Mouse (Mus musculus) intestine, postnatal 0 days (tissue): ENCODE results near the gene Map2k2. TPM values are rescaled to one million over a fixed set of nuclear protein-coding genes. Genes with fewer than 3 reads are reported as not detected.
A peak's percentile ranks its signal among the peaks of the same experiment; 100 is the strongest.

Experiments
- ATAC-seq: fragments of 200-750 bp; cut with Nextera tagmentation; 2 replicates; pipeline ENCODE4 v1.8.0; 2017; ENCODE audit warnings: mild to moderate bottlenecking, moderate TSS enrichment, moderate library complexity
- H3K27ac ChIP-seq: fragments of 300-500 bp; sonication (generic); 2 replicates; pipeline ENCODE4 v1.5.1; 2014; ENCODE audit warnings: mild to moderate bottlenecking, low read depth, low read length, moderate library complexity
- H3K27me3 ChIP-seq: fragments of 300-500 bp; sonication (generic); replicated peaks from 2 replicates; pipeline ENCODE4 v1.6.1; 2014; ENCODE audit warnings: low read length, mixed read lengths; ENCODE audit not compliant: control insufficient read depth, insufficient read depth
- H3K36me3 ChIP-seq: fragments of 300-500 bp; sonication (generic); 2 replicates; pipeline ENCODE4 v1.6.1; 2014; ENCODE audit warnings: mild to moderate bottlenecking, moderate library complexity; ENCODE audit not compliant: control insufficient read depth, insufficient read depth
- H3K4me1 ChIP-seq: fragments of 300-500 bp; sonication (generic); replicated peaks from 2 replicates; pipeline ENCODE4 v1.6.1; 2014; ENCODE audit warnings: antibody characterized with exemption, low read length, mixed read lengths; ENCODE audit not compliant: control insufficient read depth, insufficient read depth
- H3K4me2 ChIP-seq: fragments of 300-500 bp; sonication (generic); replicated peaks from 2 replicates; pipeline ENCODE4 v1.6.1; 2014; ENCODE audit warnings: low read depth, mild to moderate bottlenecking, moderate library complexity
- H3K4me3 ChIP-seq: fragments of 300-500 bp; sonication (generic); 2 replicates; pipeline ENCODE4 v1.5.1; 2014; ENCODE audit warnings: low read depth, low read length
- H3K9ac ChIP-seq: fragments of 300-500 bp; sonication (generic); 2 replicates; pipeline ENCODE4 v1.6.1; 2014; ENCODE audit warnings: mild to moderate bottlenecking, low read depth, low read length
- H3K9me3 ChIP-seq: fragments of 300-500 bp; sonication (generic); 2 replicates; pipeline ENCODE4 v1.6.1; 2016; ENCODE audit warnings: mixed run types; ENCODE audit not compliant: control insufficient read depth
- CTCF ChIP-seq: sonication (generic); IDR thresholded peaks from 2 replicates; pipeline ENCODE4 v1.5.1; 2016; ENCODE audit warnings: low read depth, mild to moderate bottlenecking, control low read depth, antibody characterized with exemption, moderate library complexity
- WGBS: fragments of 180-500 bp; shearing (Covaris S2); extraction: QIAGEN DNeasy Blood & Tissue Kit; methylation state at CpG from one replicate; pipeline ENCODE4 v1.1.7; 2014; 5-methylcytosine and 5-hydroxymethylcytosine counted together
- polyA plus RNA-seq: library from polyadenylated mRNA; unstranded; fragments of >200 nt; fragmentation: Nextera tagmentation; extraction: Ambion mirVana; gene quantifications from 2 replicates; pipeline ENCODE4 v1.2.1, GENCODE M21; 2015

Gene Map2k2
- polyA plus RNA-seq, 1 experiment from 2014 or later, result 258 TPM

GRCm38 (mm10) chr10:81140717-81141454 is 35.2 kb downstream of the Map2k2 start:
- Histone ChIP-seq H3K27ac (peak overlapping the region; percentile 91), H3K36me3 (peaks cover 26% of the 10 kb centered on the region), H3K4me3 (peak overlapping the region; percentile 87), H3K27me3 (no peaks in the 10 kb centered on the region), H3K9me3 (no peaks in the 10 kb centered on the region), H3K9ac (peak overlapping the region; percentile 87), H3K4me1 (peaks cover 16% of the 10 kb centered on the region), H3K4me2 (peak overlapping the region; percentile 83)
- no peak for TF ChIP-seq CTCF
- WGBS, result 16% methylated on average over 9 of the region's 10 CpGs
- ATAC-seq, result no peak

GRCm38 (mm10) chr10:81141455-81142210 is 35.9 kb downstream of the Map2k2 start:
- peak overlapping the region; percentile 83 for H3K4me2 ChIP-seq
- no peak for ATAC-seq
- peak overlapping the region; percentile 87 for H3K9ac ChIP-seq
- H3K4me1 ChIP-seq, result peaks cover 20% of the 10 kb centered on the region
- no peaks in the 10 kb centered on the region for H3K9me3 ChIP-seq
- H3K27me3 ChIP-seq, result no peaks in the 10 kb centered on the region
- H3K27ac ChIP-seq, result peak overlapping the region; percentile 91
- H3K4me3 ChIP-seq, result peak overlapping the region; percentile 87
- TF ChIP-seq CTCF, result no peak
- 49% methylated on average over 7 of the region's 7 CpGs for WGBS
- peaks cover 32% of the 10 kb centered on the region for H3K36me3 ChIP-seq

GRCm38 (mm10) chr10:81142551-81142981 is 36.9 kb downstream of the Map2k2 start:
- peak overlapping the region; percentile 7; the same call in 1 of the 2 replicates for H3K4me3 ChIP-seq
- ATAC-seq, result no peak
- H3K4me2 ChIP-seq, result peak overlapping the region; percentile 83
- H3K9me3 ChIP-seq, result no peaks in the 10 kb centered on the region
- H3K36me3 ChIP-seq, result peaks cover 41% of the 10 kb centered on the region
- no peak for TF ChIP-seq CTCF
- H3K9ac ChIP-seq, result peak overlapping the region; percentile 26; the same call in 1 of the 2 replicates
- WGBS, result 58% methylated on average over 5 of the region's 5 CpGs
- H3K27me3 ChIP-seq, result no peaks in the 10 kb centered on the region
- H3K4me1 ChIP-seq, result peaks cover 20% of the 10 kb centered on the region
- H3K27ac ChIP-seq, result peak overlapping the region; percentile 91

- Histone ChIP-seq H3K36me3 (peaks cover 47% of the 10 kb centered on the region), H3K4me2 (peak overlapping the region; percentile 83), H3K9ac (no peak overlapping the region), H3K9me3 (no peaks in the 10 kb centered on the region), H3K4me1 (peaks cover 20% of the 10 kb centered on the region), H3K4me3 (no peak overlapping the region), H3K27me3 (no peaks in the 10 kb centered on the region), H3K27ac (peak overlapping the region; percentile 91)
- ATAC-seq, result no peak
- peak; percentile 42 for TF ChIP-seq CTCF
- WGBS, result 62% methylated on average over 6 of the region's 7 CpGs
Measured at GRCm38 (mm10) chr10:81143157-81143633, 37.5 kb downstream of the Map2k2 start.

DNA sequence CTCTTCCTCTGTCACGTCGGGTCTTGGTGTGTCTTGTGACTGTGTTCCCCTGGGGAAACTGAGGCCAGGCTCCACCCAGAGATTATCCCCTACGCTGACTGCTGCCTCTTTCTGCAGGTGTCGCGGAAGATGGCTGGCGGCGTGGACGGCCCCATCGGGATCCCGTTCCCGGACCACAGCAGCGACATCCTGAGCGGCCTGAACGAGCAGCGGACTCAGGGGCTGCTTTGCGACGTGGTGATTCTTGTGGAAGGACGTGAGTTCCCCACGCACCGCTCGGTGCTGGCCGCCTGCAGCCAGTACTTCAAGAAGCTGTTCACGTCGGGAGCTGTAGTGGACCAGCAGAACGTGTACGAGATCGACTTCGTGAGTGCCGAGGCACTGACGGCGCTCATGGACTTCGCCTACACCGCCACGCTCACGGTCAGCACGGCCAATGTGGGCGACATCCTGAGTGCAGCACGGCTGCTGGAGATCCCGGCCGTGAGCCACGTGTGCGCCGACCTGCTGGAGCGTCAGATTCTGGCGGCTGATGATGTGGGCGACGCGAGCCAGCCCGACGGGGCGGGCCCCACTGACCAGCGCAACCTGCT is 38.2 kb downstream of the Map2k2 start:
- no peak for TF ChIP-seq CTCF
- Histone ChIP-seq H3K9ac (no peak overlapping the region), H3K27ac (peak overlapping the region; percentile 91), H3K4me1 (peaks cover 20% of the 10 kb centered on the region), H3K36me3 (peaks cover 55% of the 10 kb centered on the region), H3K9me3 (no peaks in the 10 kb centered on the region), H3K4me2 (no peak overlapping the region), H3K4me3 (no peak overlapping the region), H3K27me3 (no peaks in the 10 kb centered on the region)
- 91% methylated on average over 52 of the region's 52 CpGs for whole genome bisulfite sequencing
- no peak for ATAC-seq

- no peaks in the 10 kb centered on the region for H3K27me3 ChIP-seq
- peaks cover 58% of the 10 kb centered on the region for H3K36me3 ChIP-seq
- H3K9ac ChIP-seq, result no peak overlapping the region
- H3K27ac ChIP-seq, result peak overlapping the region; percentile 91
- no peak for TF ChIP-seq CTCF
- WGBS, result 83% methylated on average over 27 of the region's 27 CpGs
- H3K4me2 ChIP-seq, result peak overlapping the region; percentile 14; the same call in 1 of the 2 replicates
- no peak overlapping the region for H3K4me3 ChIP-seq
- no peaks in the 10 kb centered on the region for H3K9me3 ChIP-seq
- no peak for ATAC-seq
- peaks cover 20% of the 10 kb centered on the region for H3K4me1 ChIP-seq
Measured at GRCm38 (mm10) chr10:81144667-81145066, 39.0 kb downstream of the Map2k2 start.
